Comparison of ENCODE assay signal across 8 mouse cellular contexts in genomic region chr11:115775821-115776665, GRCm38 (mm10). TPM values are rescaled to one million over a fixed set of nuclear protein-coding genes. Genes with fewer than 3 reads are reported as not detected.
DNase-seq lines count a peak whose midpoint lies in the region; ATAC-seq lines count a peak whose summit lies in the region.

No protein-coding gene starts in this region.

- H3K9me3 ChIP-seq in midbrain, embryonic 11.5 days (ENCODE audit: control insufficient read depth, low read length) = no peaks in the 10 kb centered on the region
- no peaks in the 10 kb centered on the region for H3K9me3 ChIP-seq in midbrain, embryonic 15.5 days
- no peaks in the 10 kb centered on the region for H3K9me3 ChIP-seq in neural tube, embryonic 15.5 days (replicated peaks)

- no peaks in the 10 kb centered on the region for H3K36me3 ChIP-seq in midbrain, embryonic 11.5 days (ENCODE audit: control insufficient read depth, insufficient read depth, low read length)
- no peaks in the 10 kb centered on the region for H3K36me3 ChIP-seq in midbrain, embryonic 15.5 days (replicated peaks)
- no peaks in the 10 kb centered on the region for H3K36me3 ChIP-seq in neural tube, embryonic 15.5 days

- ATAC-seq in midbrain, embryonic 11.5 days (ENCODE audit: low FRiP score) = no peak
- ATAC-seq in midbrain, embryonic 15.5 days (replicated peaks) = no peak
- no peak for ATAC-seq in neural tube, embryonic 15.5 days (ENCODE audit: low FRiP score)
- no peak for ATAC-seq in activated CD4-positive, CD25-positive, alpha-beta regulatory T cell, adult 4 months

- DNase-seq in midbrain, embryonic 11.5 days (ENCODE audit: low spot score, missing footprints) = peak; percentile 84
- peak; percentile 89 for DNase-seq in adrenal gland, postnatal 36 days
- peak; percentile 80 for DNase-seq in gastrocnemius, postnatal 25 days
- peak; percentile 62 for DNase-seq in kidney, adult 18-20 months
- no peak for DNase-seq in layer of hippocampus, postnatal 25 days (ENCODE audit: extremely low spot score in 1 of 2, low spot score in 1 of 2)

- H3K9ac ChIP-seq in midbrain, embryonic 11.5 days (ENCODE audit: low read length) = no peak overlapping the region
- no peak overlapping the region for H3K9ac ChIP-seq in midbrain, embryonic 15.5 days
- no peak overlapping the region; the same call in 1 of the 2 replicates for H3K9ac ChIP-seq in neural tube, embryonic 15.5 days (replicated peaks)

- no peaks in the 10 kb centered on the region for H3K27me3 ChIP-seq in midbrain, embryonic 11.5 days (ENCODE audit: control insufficient read depth, insufficient read depth, low read length)
- no peaks in the 10 kb centered on the region for H3K27me3 ChIP-seq in midbrain, embryonic 15.5 days (replicated peaks)
- no peaks in the 10 kb centered on the region for H3K27me3 ChIP-seq in neural tube, embryonic 15.5 days (replicated peaks)

- WGBS in midbrain, embryonic 11.5 days = 38% methylated on average over 18 of the region's 18 CpGs
- 36% methylated on average over 18 of the region's 18 CpGs for WGBS in midbrain, embryonic 15.5 days
- WGBS in neural tube, embryonic 15.5 days = 31% methylated on average over 18 of the region's 18 CpGs

- no peak overlapping the region for H3K4me3 ChIP-seq in midbrain, embryonic 11.5 days (ENCODE audit: low read depth, low read length)
- H3K4me3 ChIP-seq in midbrain, embryonic 15.5 days = no peak overlapping the region
- no peak overlapping the region for H3K4me3 ChIP-seq in neural tube, embryonic 15.5 days (replicated peaks)

- H3K27ac ChIP-seq in midbrain, embryonic 11.5 days (ENCODE audit: low read depth, low read length) = no peak overlapping the region
- H3K27ac ChIP-seq in midbrain, embryonic 15.5 days = no peak overlapping the region
- peak overlapping the region; percentile 54; the same call in 1 of the 2 replicates for H3K27ac ChIP-seq in neural tube, embryonic 15.5 days (replicated peaks)

- H3K4me2 ChIP-seq in midbrain, embryonic 11.5 days = no peak overlapping the region
- no peak overlapping the region for H3K4me2 ChIP-seq in midbrain, embryonic 15.5 days
- H3K4me2 ChIP-seq in neural tube, embryonic 15.5 days = peak overlapping the region; percentile 22

- H3K4me1 ChIP-seq in midbrain, embryonic 11.5 days (ENCODE audit: control insufficient read depth, insufficient read depth, low read length) = peaks cover 42% of the 10 kb centered on the region
- peaks cover 39% of the 10 kb centered on the region for H3K4me1 ChIP-seq in midbrain, embryonic 15.5 days
- H3K4me1 ChIP-seq in neural tube, embryonic 15.5 days = peaks cover 48% of the 10 kb centered on the region

RNA-seq across cellular contexts. Expression of gene Tmem94, which starts 10.8 kb away (rescaled TPM):
- polyA plus RNA-seq in midbrain, embryonic 11.5 days (2014; fragmentation: Nextera tagmentation; extraction: Ambion mirVana) = 15.1 and 16.7 TPM in 2 replicates
- 28.4 and 31.0 TPM in 2 replicates for polyA plus RNA-seq in midbrain, embryonic 15.5 days (2015; fragmentation: Nextera tagmentation; extraction: Ambion mirVana)
- 10 to 100 TPM; 74.6 to 95.5 TPM for total RNA-seq in adrenal gland, postnatal 36 days (2021)
- 10 to 100 TPM; 68.5 to 72.2 TPM for total RNA-seq in gastrocnemius, postnatal 25 days (2021)
- 20.3 and 21.2 TPM in 2 replicates for polyA plus RNA-seq in neural tube, embryonic 15.5 days (2015; fragmentation: Nextera tagmentation; extraction: Ambion mirVana)
- 10 to 100 TPM; 44.5 to 51.1 TPM for total RNA-seq in layer of hippocampus, postnatal 25 days (2021)
- polyA plus RNA-seq in activated CD4-positive, CD25-positive, alpha-beta regulatory T cell, adult 4 months (2017; shearing (Covaris generic)) = 10 to 100 TPM in 1 of 2 experiments, 1 to 10 TPM in 1; 9.2 to 14.6 TPM

RNA-seq across cellular contexts. Expression of gene Caskin2, which starts 37.4 kb away (rescaled TPM):
- 10.4 and 11.7 TPM in 2 replicates for polyA plus RNA-seq in midbrain, embryonic 11.5 days (2014; fragmentation: Nextera tagmentation; extraction: Ambion mirVana)
- 9.4 and 11.1 TPM in 2 replicates for polyA plus RNA-seq in midbrain, embryonic 15.5 days (2015; fragmentation: Nextera tagmentation; extraction: Ambion mirVana)
- 10 to 100 TPM; 58.9 to 72.9 TPM for total RNA-seq in adrenal gland, postnatal 36 days (2021)
- 10 to 100 TPM; 13.7 to 13.9 TPM for total RNA-seq in gastrocnemius, postnatal 25 days (2021)
- polyA plus RNA-seq in neural tube, embryonic 15.5 days (2015; fragmentation: Nextera tagmentation; extraction: Ambion mirVana) = 9.8 and 10.2 TPM in 2 replicates
- total RNA-seq in layer of hippocampus, postnatal 25 days (2021) = 10 to 100 TPM; 19.9 to 21.8 TPM
- polyA plus RNA-seq in activated CD4-positive, CD25-positive, alpha-beta regulatory T cell, adult 4 months (2017; shearing (Covaris generic)) = under 1 TPM; 0.46 to 0.79 TPM

RNA-seq across cellular contexts. Expression of gene Tsen54, which starts 38.5 kb away (rescaled TPM):
- 20.8 and 21.7 TPM in 2 replicates for polyA plus RNA-seq in midbrain, embryonic 11.5 days (2014; fragmentation: Nextera tagmentation; extraction: Ambion mirVana)
- polyA plus RNA-seq in midbrain, embryonic 15.5 days (2015; fragmentation: Nextera tagmentation; extraction: Ambion mirVana) = 24.8 and 27.9 TPM in 2 replicates
- total RNA-seq in adrenal gland, postnatal 36 days (2021) = 10 to 100 TPM; 17.1 to 21.4 TPM
- total RNA-seq in gastrocnemius, postnatal 25 days (2021) = 1 to 10 TPM; 3.2 to 7.5 TPM
- polyA plus RNA-seq in neural tube, embryonic 15.5 days (2015; fragmentation: Nextera tagmentation; extraction: Ambion mirVana) = 22.0 and 23.7 TPM in 2 replicates
- 10 to 100 TPM in 1 of 2 experiments, 1 to 10 TPM in 1; 9.4 to 10.9 TPM for total RNA-seq in layer of hippocampus, postnatal 25 days (2021)
- polyA plus RNA-seq in activated CD4-positive, CD25-positive, alpha-beta regulatory T cell, adult 4 months (2017; shearing (Covaris generic)) = 10 to 100 TPM in 1 of 2 experiments, 1 to 10 TPM in 1; 8.9 to 11.9 TPM

RNA-seq across cellular contexts. Expression of gene Llgl2, which starts 47.8 kb away (rescaled TPM):
- 2.4 and 2.5 TPM in 2 replicates for polyA plus RNA-seq in midbrain, embryonic 11.5 days (2014; fragmentation: Nextera tagmentation; extraction: Ambion mirVana)
- polyA plus RNA-seq in midbrain, embryonic 15.5 days (2015; fragmentation: Nextera tagmentation; extraction: Ambion mirVana) = 0.84 and 1.0 TPM in 2 replicates
- 10 to 100 TPM in 1 of 2 experiments, 1 to 10 TPM in 1; 4.9 to 10.9 TPM for total RNA-seq in adrenal gland, postnatal 36 days (2021)
- 1 to 10 TPM; 7.8 to 9.0 TPM for total RNA-seq in gastrocnemius, postnatal 25 days (2021)
- polyA plus RNA-seq in neural tube, embryonic 15.5 days (2015; fragmentation: Nextera tagmentation; extraction: Ambion mirVana) = 0.97 and 8.8 TPM in 2 replicates
- total RNA-seq in layer of hippocampus, postnatal 25 days (2021) = 1 to 10 TPM; 1.0 to 2.3 TPM
- 1 to 10 TPM; 6.3 TPM for polyA plus RNA-seq in activated CD4-positive, CD25-positive, alpha-beta regulatory T cell, adult 4 months (2017; shearing (Covaris generic))

Comparison
In these comparisons a context has a peak if more than half of its experiments do, and no peak if none do; other contexts are left out.
1. DNase-seq: peak in midbrain, embryonic 11.5 days (single experiment), adrenal gland, postnatal 36 days (2 of 2), gastrocnemius, postnatal 25 days (single experiment) and kidney, adult 18-20 months (single experiment); none in layer of hippocampus, postnatal 25 days (0 of 2).